Mouse (Mus musculus) intestine, embryonic 16.5 days (tissue): Measurements from ENCODE around the gene Rrnad1. TPM values are rescaled to one million over a fixed set of nuclear protein-coding genes. Genes with fewer than 3 reads are reported as not detected.
"Not testable (repeated sequence)": the region's sequence is repeated elsewhere in the genome, so short reads cannot be mapped to it uniquely, and the experiment has no call there.

ENCODE experiments used
- ATAC-seq: fragments of 200-750 bp; cut with Nextera tagmentation; 2 replicates; pipeline ENCODE4 v1.8.0; 2017; ENCODE audit warnings: moderate TSS enrichment, moderate library complexity
- H3K27ac ChIP-seq: fragments of 300-500 bp; sonication (generic); 2 replicates; pipeline ENCODE4 v1.5.1; 2014; ENCODE audit warnings: mild to moderate bottlenecking, low read length
- H3K27me3 ChIP-seq: fragments of 300-500 bp; sonication (generic); replicated peaks from 2 replicates; pipeline ENCODE4 v1.6.1; 2014; ENCODE audit warnings: low read length, control low read depth, mixed read lengths; ENCODE audit not compliant: control insufficient read depth, insufficient read depth
- H3K36me3 ChIP-seq: fragments of 300-500 bp; sonication (generic); 2 replicates; pipeline ENCODE4 v1.6.1; 2014; ENCODE audit warnings: low read length, control low read depth; ENCODE audit not compliant: control insufficient read depth, insufficient read depth
- H3K4me1 ChIP-seq: fragments of 300-500 bp; sonication (generic); 2 replicates; pipeline ENCODE4 v1.6.1; 2014; ENCODE audit warnings: low read length, control low read depth, mixed read lengths; ENCODE audit not compliant: control insufficient read depth, insufficient read depth
- H3K4me2 ChIP-seq: fragments of 300-500 bp; sonication (generic); 2 replicates; pipeline ENCODE4 v1.6.1; 2014; ENCODE audit warnings: low read depth, low read length, control low read depth
- H3K4me3 ChIP-seq: fragments of 300-500 bp; sonication (generic); 2 replicates; pipeline ENCODE4 v1.5.1; 2014; ENCODE audit warnings: mild to moderate bottlenecking, low read length
- H3K9ac ChIP-seq: fragments of 300-500 bp; sonication (generic); 2 replicates; pipeline ENCODE4 v1.6.1; 2014; ENCODE audit warnings: low read depth, low read length
- H3K9me3 ChIP-seq: fragments of 300-500 bp; sonication (generic); 2 replicates; pipeline ENCODE4 v1.6.1; 2016; ENCODE audit warnings: low read length, control low read depth; ENCODE audit not compliant: control insufficient read depth
- WGBS: fragments of 180-500 bp; shearing (Covaris S2); extraction: QIAGEN DNeasy Blood & Tissue Kit; methylation state at CpG from one replicate; pipeline ENCODE4 v1.1.7; 2014; 5-methylcytosine and 5-hydroxymethylcytosine counted together
- polyA plus RNA-seq: library from polyadenylated mRNA; unstranded; fragments of >200 nt; fragmentation: Nextera tagmentation; extraction: Ambion mirVana; gene quantifications from 2 replicates; pipeline ENCODE4 v1.2.1, GENCODE M21; 2015

The Rrnad1 gene
- polyA plus RNA-seq, 1 experiment from 2014 or later: 14.2 TPM

DNA sequence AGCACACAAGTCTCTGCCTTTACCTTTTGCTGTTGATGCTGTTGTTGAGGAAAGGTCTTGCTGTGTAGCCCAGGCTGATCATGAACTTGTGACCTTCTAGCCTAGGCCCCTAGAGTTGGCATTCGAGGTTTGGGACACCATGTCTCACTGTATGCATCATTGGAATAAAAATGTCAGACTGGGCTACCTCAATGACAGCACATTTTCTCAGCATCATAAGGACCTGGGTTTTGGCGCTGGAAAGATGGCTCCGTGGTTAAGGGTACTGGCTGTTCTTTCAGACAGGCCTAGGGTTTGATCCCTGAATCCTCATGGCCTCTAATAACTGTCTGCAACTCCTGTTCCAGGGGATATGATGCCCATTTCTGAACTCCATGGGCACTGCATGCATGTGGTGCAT, 30.7 kb downstream of the Rrnad1 start:
- Histone ChIP-seq H3K4me2 (no peak overlapping the region), H3K9me3 (no peaks in the 10 kb centered on the region), H3K4me3 (no peak overlapping the region), H3K4me1 (no peaks in the 10 kb centered on the region), H3K36me3 (no peaks in the 10 kb centered on the region), H3K27ac (no peak overlapping the region), H3K27me3 (no peaks in the 10 kb centered on the region), H3K9ac (no peak overlapping the region)
- WGBS: 85% methylated on average over 3 of the region's 3 CpGs
- ATAC-seq: no peak

DNA sequence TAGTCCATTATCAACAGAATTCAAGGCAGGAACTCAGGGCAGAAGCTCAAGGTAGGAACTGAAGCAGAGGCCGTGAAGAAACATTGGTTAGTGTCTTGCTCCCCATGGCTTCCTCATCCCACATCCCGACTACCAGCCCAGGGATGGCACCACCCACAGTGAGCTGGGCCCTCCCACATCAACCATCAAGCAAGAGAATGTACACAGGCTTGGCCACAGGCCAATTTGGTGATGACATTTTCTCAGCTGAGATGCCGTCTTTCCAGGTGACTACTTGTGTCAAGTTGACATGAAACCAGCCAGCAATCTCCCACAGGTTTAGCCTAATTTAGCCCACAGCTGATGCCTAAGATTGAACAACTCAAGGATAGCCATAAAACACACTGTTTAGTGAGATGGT, 31.3 kb downstream of the Rrnad1 start:
- no peaks in the 10 kb centered on the region for H3K9me3 ChIP-seq
- no peaks in the 10 kb centered on the region for H3K4me1 ChIP-seq
- ATAC-seq: no peak

DNA sequence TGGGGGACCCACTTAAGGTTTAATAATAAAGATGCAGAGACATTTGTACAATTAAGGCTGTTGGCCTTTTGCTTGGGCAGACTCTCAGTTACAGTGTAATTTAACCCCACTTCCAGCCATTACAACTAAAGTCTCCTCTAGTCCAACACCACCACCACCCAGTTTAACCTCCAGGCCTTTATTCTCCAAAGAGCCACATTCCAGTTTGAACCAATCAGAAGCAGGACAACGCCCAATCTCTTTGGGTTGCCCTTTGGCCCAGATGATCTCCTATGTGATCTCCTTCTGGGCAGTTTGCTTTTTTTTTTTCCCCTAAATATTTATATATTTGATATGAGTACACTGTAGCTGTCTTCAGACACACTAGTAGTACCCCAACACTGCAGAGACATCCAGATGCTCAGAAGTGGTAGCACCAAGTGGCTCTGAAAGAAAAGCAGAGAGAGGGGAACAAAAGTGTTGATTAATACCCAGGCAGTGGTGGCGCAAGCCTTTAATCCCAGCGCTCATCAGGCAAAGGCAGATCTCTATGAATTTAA, 37.1 kb downstream of the Rrnad1 start:
- no peaks in the 10 kb centered on the region for H3K27me3 ChIP-seq
- no peak overlapping the region for H3K9ac ChIP-seq
- no peak for ATAC-seq
- no peak overlapping the region for H3K27ac ChIP-seq
- H3K9me3 ChIP-seq: no peaks in the 10 kb centered on the region
- no peaks in the 10 kb centered on the region for H3K36me3 ChIP-seq
- H3K4me2 ChIP-seq: no peak overlapping the region
- 74% methylated on average over 3 of the region's 3 CpGs for WGBS
- H3K4me1 ChIP-seq: no peaks in the 10 kb centered on the region
- no peak overlapping the region for H3K4me3 ChIP-seq

More for the DNA sequence above, 31.3 kb downstream of the Rrnad1 start:
- Histone ChIP-seq H3K27me3 (no peaks in the 10 kb centered on the region), H3K4me2 (no peak overlapping the region), H3K4me3 (no peak overlapping the region), H3K36me3 (no peaks in the 10 kb centered on the region), H3K27ac (no peak overlapping the region), H3K9ac (no peak overlapping the region)
- WGBS: 66% methylated on average over 3 of the region's 3 CpGs

DNA sequence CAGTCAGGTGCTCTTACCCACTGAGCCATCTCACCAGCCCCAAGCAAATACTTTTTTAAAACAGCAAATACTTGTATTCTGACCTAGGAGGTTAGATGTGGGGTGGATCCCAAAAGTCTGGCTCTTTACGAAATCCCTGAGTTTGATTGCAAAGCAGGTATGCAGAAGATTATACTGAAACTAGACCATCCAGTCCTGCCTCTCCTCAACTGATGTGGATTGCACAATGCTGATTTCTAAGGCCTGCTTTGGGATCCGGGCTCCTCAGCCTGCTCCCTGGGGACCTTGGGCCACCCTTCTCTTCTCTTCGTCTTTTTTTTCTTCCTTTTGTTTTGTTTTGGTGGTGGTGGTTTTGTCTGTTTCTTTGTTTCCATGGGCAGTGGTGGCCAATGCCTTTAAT, 39.0 kb downstream of the Rrnad1 start:
- H3K4me3 ChIP-seq: no peak overlapping the region
- WGBS: 71% methylated on average over 3 of the region's 3 CpGs
- no peak overlapping the region for H3K27ac ChIP-seq
- H3K4me1 ChIP-seq: peaks cover 1% of the 10 kb centered on the region; the same call in 1 of the 2 replicates
- H3K9ac ChIP-seq: no peak overlapping the region
- no peaks in the 10 kb centered on the region for H3K9me3 ChIP-seq
- no peaks in the 10 kb centered on the region for H3K27me3 ChIP-seq
- no peaks in the 10 kb centered on the region for H3K36me3 ChIP-seq
- no peak for ATAC-seq
- H3K4me2 ChIP-seq: no peak overlapping the region

DNA sequence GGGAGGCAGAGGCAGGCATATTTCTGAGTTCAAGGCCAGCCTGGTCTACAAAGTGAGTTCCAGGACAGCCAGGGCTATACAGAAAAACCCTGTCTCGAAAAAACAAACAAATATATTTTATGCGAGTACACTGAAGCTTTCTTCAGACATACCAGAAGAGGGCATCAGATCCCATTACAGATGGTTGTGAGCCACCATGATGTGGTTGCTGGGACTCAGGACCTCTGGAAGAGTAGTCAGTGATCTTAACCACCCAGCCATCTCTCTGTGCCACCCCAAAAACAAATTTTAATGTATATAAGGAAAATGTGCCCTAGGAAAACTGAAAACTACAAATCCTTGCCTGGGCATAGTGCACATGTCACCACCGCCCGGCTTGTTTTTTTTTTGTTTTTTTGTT, 43.1 kb downstream of the Rrnad1 start:
- WGBS: 86% methylated on average over 4 of the region's 4 CpGs

DNA sequence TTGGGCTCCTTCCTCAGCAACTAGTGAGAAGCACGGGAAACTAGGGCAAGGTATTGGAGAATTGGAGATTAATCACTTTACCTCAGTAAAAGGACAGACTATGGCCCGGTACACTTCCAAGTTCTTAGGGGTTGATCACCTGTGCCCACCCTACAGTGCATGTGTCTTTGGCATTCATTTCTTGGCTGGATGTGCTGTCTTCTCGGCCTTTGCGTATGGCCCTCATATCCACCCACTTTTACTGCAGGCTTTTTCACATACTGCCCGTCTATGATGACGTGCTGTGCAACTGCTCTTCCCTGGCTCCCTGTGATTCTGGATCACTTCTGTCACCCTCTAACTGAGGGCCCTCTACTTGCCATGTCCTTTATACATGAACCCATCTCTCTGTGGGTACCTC, 44.1 kb downstream of the Rrnad1 start:
- 82% methylated on average over 6 of the region's 6 CpGs for WGBS

More for the DNA sequence above, 43.1 kb downstream of the Rrnad1 start:
- ATAC-seq, H3K9ac ChIP-seq, H3K36me3 ChIP-seq, H3K4me2 ChIP-seq, H3K27me3 ChIP-seq, H3K9me3 ChIP-seq, H3K4me3 ChIP-seq, H3K27ac ChIP-seq: not testable (repeated sequence)
- H3K4me1 ChIP-seq: peaks cover 17% of the 10 kb centered on the region

DNA sequence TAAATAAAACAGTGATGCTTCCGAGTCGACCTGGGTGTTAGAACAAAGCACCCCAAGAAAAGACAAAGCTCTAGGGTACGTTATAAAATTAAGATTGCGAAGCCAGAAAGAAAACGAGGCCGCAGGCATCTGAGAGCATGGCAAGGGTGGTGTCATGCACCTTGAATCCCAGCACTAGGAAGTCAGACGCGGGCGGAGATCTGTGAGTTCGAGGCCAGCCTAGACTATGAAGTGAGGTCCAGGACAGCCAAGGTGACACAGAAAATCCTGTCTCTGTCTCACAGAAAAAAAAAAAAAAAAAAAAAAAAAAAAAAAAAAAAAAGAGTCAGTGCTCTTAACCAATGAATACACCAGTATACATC, 44.5 kb downstream of the Rrnad1 start:
- no peak overlapping the region for H3K27ac ChIP-seq
- H3K36me3 ChIP-seq: no peaks in the 10 kb centered on the region
- peaks cover 17% of the 10 kb centered on the region for H3K4me1 ChIP-seq
- H3K27me3 ChIP-seq: no peaks in the 10 kb centered on the region
- H3K4me3 ChIP-seq: peak overlapping the region; percentile 100
- peak overlapping the region; percentile 49 for H3K4me2 ChIP-seq
- ATAC-seq: peak; percentile 17
- peak overlapping the region; percentile 54 for H3K9ac ChIP-seq
- no peaks in the 10 kb centered on the region for H3K9me3 ChIP-seq
- WGBS: 7% methylated on average over 10 of the region's 10 CpGs

More for the DNA sequence above, 44.1 kb downstream of the Rrnad1 start:
- Histone ChIP-seq H3K27me3 (no peaks in the 10 kb centered on the region), H3K27ac (no peak overlapping the region), H3K4me1 (peaks cover 17% of the 10 kb centered on the region), H3K4me2 (no peak overlapping the region), H3K36me3 (no peaks in the 10 kb centered on the region), H3K9me3 (no peaks in the 10 kb centered on the region), H3K9ac (0 out of 2 replicates have a peak overlapping the region, but pooled peaks have one; percentile 54), H3K4me3 (peak overlapping the region; percentile 100)
- no peak for ATAC-seq

DNA sequence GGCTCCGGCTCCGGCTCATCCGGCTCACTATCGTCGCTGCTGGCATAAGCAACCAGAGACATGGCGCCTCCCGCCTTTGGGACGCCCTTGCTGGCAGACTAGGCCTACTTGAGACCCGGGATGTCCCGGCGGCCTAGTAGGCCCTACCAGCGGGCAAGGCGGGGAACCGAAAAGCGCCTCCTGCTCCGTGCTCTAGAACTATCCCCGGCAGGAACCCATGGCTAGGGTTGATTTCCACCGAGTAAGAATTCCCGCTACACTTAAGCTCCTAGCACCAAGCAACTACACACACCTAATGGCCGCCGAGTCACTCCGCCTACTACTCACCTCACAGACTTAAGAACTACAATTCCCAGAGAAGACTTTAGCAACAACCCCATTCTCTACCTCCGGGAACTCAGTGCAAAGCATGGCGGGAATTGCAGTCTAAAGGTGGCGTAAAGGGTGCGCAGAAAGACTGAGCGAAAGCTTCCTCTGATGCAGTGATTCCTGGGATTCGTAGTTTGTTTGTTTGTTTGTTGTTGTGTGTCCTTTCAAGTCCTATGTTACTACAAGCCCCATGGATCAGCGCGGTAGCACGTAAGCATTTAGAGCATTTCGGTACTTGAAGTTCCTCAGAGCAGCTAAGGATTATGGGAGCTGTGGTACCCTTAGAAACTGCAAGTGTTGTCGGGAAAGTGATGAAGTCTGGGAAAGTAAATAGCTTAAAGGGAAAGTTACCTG, 45.1 kb downstream of the Rrnad1 start, which contains the start of gene Prcc:
Prcc (minus strand) TSS at position 328 of the 723 bp plus-strand sequence.
- H3K27ac ChIP-seq: peak within 1 kb of the TSS; percentile 96
- no peaks in the 10 kb centered on the region for H3K36me3 ChIP-seq
- peak within 1 kb of the TSS; percentile 96 for H3K9ac ChIP-seq
- ATAC-seq: peak; percentile 97
- H3K4me2 ChIP-seq: peak within 1 kb of the TSS; percentile 74
- peaks cover 17% of the 10 kb centered on the region for H3K4me1 ChIP-seq
- H3K9me3 ChIP-seq: no peaks in the 10 kb centered on the region
- peak within 1 kb of the TSS; percentile 100 for H3K4me3 ChIP-seq
- WGBS: under 1% methylated on average over 33 of the region's 33 CpGs
- H3K27me3 ChIP-seq: no peaks in the 10 kb centered on the region

DNA sequence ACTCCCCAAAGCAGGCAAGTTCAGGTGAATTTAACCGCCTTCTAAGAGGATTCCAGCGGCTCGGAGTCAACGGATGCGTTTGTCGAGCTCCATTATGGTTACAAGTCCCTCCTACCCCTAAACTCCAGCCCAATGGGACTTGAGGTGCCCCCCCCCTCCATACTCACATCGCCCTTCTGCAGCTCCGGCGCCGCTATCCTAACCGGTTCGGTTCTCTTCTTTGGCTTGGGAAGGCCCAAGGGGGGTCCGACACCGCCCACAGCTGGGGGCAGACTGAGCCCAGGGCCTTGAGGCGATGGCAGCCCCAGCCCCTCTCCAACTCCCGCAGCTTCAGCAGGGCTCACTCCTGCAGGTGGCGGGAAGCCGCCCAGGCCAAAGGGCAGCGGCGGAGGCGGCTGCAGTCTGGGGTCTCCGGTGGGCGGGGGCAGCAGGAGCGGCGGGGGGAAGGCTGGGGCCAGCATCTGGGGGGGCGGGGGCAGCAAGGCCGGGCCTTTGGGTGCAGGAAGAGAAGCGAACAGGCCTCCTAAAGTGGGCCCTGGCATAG, 45.7 kb downstream of the Rrnad1 start:
- H3K27ac ChIP-seq: peak overlapping the region; percentile 96
- no peaks in the 10 kb centered on the region for H3K36me3 ChIP-seq
- H3K9ac ChIP-seq: peak overlapping the region; percentile 96
- peak overlapping the region; percentile 100 for H3K4me3 ChIP-seq
- no peaks in the 10 kb centered on the region for H3K9me3 ChIP-seq
- H3K4me2 ChIP-seq: peak overlapping the region; percentile 74
- peaks cover 17% of the 10 kb centered on the region for H3K4me1 ChIP-seq
- no peak; the same call in none of the 2 replicates for ATAC-seq
- H3K27me3 ChIP-seq: no peaks in the 10 kb centered on the region
- WGBS: under 1% methylated on average over 24 of the region's 28 CpGs
